Mouse (Mus musculus) heart, postnatal 0 days (tissue): ENCODE data around the gene Cd59b. TPM values are rescaled to one million over a fixed set of nuclear protein-coding genes. Genes with fewer than 3 reads are reported as not detected.

ENCODE experiments used
- ATAC-seq: fragments of 200-750 bp; cut with Nextera tagmentation; 2 replicates; pipeline ENCODE4 v1.8.0; 2017; ENCODE audit warnings: low read depth, moderate number of reproducible peaks, moderate library complexity; ENCODE audit not compliant: insufficient read depth
- DNase-seq: peaks from one replicate; pipeline ENCODE4 v3.0.0-alpha.2; 2016; ENCODE audit warnings: low spot score
- H3K27ac ChIP-seq: fragments of 300-500 bp; sonication (generic); 2 replicates; pipeline ENCODE4 v1.5.1; 2014; ENCODE audit warnings: low read depth, mild to moderate bottlenecking
- H3K27me3 ChIP-seq: fragments of 300-500 bp; sonication (generic); 2 replicates; pipeline ENCODE4 v1.6.1; 2014; ENCODE audit warnings: low read length, mixed read lengths; ENCODE audit not compliant: control insufficient read depth, insufficient read depth
- H3K36me3 ChIP-seq: fragments of 300-500 bp; sonication (generic); replicated peaks from 2 replicates; pipeline ENCODE4 v1.6.1; 2014; ENCODE audit warnings: low read length, mixed read lengths; ENCODE audit not compliant: control insufficient read depth, insufficient read depth
- H3K4me1 ChIP-seq: fragments of 300-500 bp; sonication (generic); 2 replicates; pipeline ENCODE4 v1.6.1; 2014; ENCODE audit warnings: antibody characterized with exemption; ENCODE audit not compliant: control insufficient read depth, insufficient read depth
- H3K4me2 ChIP-seq: fragments of 300-500 bp; sonication (generic); 2 replicates; pipeline ENCODE4 v1.6.1; 2014; ENCODE audit warnings: low read depth, mild to moderate bottlenecking, low read length, moderate library complexity
- H3K4me3 ChIP-seq: fragments of 300-500 bp; sonication (generic); 2 replicates; pipeline ENCODE4 v1.5.1; 2014; ENCODE audit warnings: low read depth, low read length
- H3K9ac ChIP-seq: fragments of 300-500 bp; sonication (generic); replicated peaks from 2 replicates; pipeline ENCODE4 v1.6.1; 2014; ENCODE audit warnings: low read depth, low read length, mixed read lengths
- H3K9me3 ChIP-seq: fragments of 300-500 bp; sonication (generic); replicated peaks from 2 replicates; pipeline ENCODE4 v1.6.1; 2016; ENCODE audit warnings: low read length; ENCODE audit not compliant: control insufficient read depth
- CTCF ChIP-seq: IDR thresholded peaks from 2 replicates; pipeline ENCODE4 v1.5.1; 2016; ENCODE audit warnings: antibody characterized with exemption, control low read depth, low read depth
- EP300 ChIP-seq: IDR thresholded peaks from 2 replicates; pipeline ENCODE4 v1.6.1; 2016; ENCODE audit warnings: antibody characterized with exemption, low read depth
- WGBS: fragments of 180-500 bp; shearing (Covaris S2); extraction: QIAGEN DNeasy Blood & Tissue Kit; methylation state at CpG from one replicate; pipeline ENCODE4 v1.1.7; 2014; 5-methylcytosine and 5-hydroxymethylcytosine counted together
- polyA plus RNA-seq: library from polyadenylated mRNA; unstranded; fragments of >200 nt; fragmentation: Nextera tagmentation; extraction: Ambion mirVana; gene quantifications from 2 replicates; pipeline ENCODE4 v1.2.1, GENCODE M21; 2015
- total RNA-seq: library from RNA; depleted of rRNA; stranded (reverse); fragments of >200 nt; gene quantifications from 2 replicates; pipeline ENCODE4 v1.2.3, GENCODE M21; 2014; ENCODE audit warnings: low replicate concordance; rRNA removed

The Cd59b gene
- 1.1 and 4.2 TPM in 2 replicates for total RNA-seq
- polyA plus RNA-seq = 1.6 and 2.8 TPM in 2 replicates

GRCm38 (mm10) chr2:104069704-104070185 is at the start of gene Cd59b:
Gene Cd59b, plus strand, starts transcription at chr2:104069849.
- H3K27ac ChIP-seq = no peak within 1 kb of the TSS
- H3K27me3 ChIP-seq = no peaks in the 10 kb centered on the region
- DNase-seq = peak; percentile 23
- no peak for TF ChIP-seq CTCF
- TF ChIP-seq EP300 = no peak
- no peaks in the 10 kb centered on the region for H3K9me3 ChIP-seq
- peak; percentile 80 for ATAC-seq
- H3K4me1 ChIP-seq = peaks cover 7% of the 10 kb centered on the region; the same call in 1 of the 2 replicates
- H3K36me3 ChIP-seq = no peaks in the 10 kb centered on the region
- H3K4me2 ChIP-seq = peak within 1 kb of the TSS; percentile 57
- H3K4me3 ChIP-seq = peak within 1 kb of the TSS; percentile 44
- H3K9ac ChIP-seq = peak within 1 kb of the TSS; percentile 25; the same call in 1 of the 2 replicates
- WGBS = 16% methylated on average over 13 of the region's 13 CpGs

GRCm38 (mm10) chr2:104023096-104023495 is 46.6 kb upstream of the Cd59b start:
- no peak overlapping the region for H3K9ac ChIP-seq
- no peaks in the 10 kb centered on the region for H3K27me3 ChIP-seq
- H3K36me3 ChIP-seq = no peaks in the 10 kb centered on the region
- TF ChIP-seq CTCF = no peak
- TF ChIP-seq EP300 = no peak
- H3K9me3 ChIP-seq = no peaks in the 10 kb centered on the region
- no peak overlapping the region for H3K4me2 ChIP-seq
- no peaks in the 10 kb centered on the region for H3K4me1 ChIP-seq
- no peak overlapping the region for H3K4me3 ChIP-seq
- 78% methylated on average over 7 of the region's 7 CpGs for WGBS
- no peak for DNase-seq
- no peak overlapping the region for H3K27ac ChIP-seq
- no peak for ATAC-seq

GRCm38 (mm10) chr2:104024656-104025055 is 45.0 kb upstream of the Cd59b start:
- 91% methylated on average over 4 of the region's 4 CpGs for WGBS
- no peak overlapping the region for H3K27ac ChIP-seq
- TF ChIP-seq CTCF (no peak), EP300 (no peak)

GRCm38 (mm10) chr2:104027458-104028138 is 42.1 kb upstream of the Cd59b start, which contains the start of gene Fbxo3:
Gene Fbxo3, plus strand, starts transcription at chr2:104027721.
- H3K4me2 ChIP-seq = peak within 1 kb of the TSS; percentile 92
- H3K9me3 ChIP-seq = no peaks in the 10 kb centered on the region
- peak within 1 kb of the TSS; percentile 99 for H3K9ac ChIP-seq
- no peaks in the 10 kb centered on the region; the same call in 1 of the 2 replicates for H3K36me3 ChIP-seq
- TF ChIP-seq CTCF (peak; percentile 17; the same call in 1 of the 2 replicates), EP300 (no peak)
- H3K27me3 ChIP-seq = no peaks in the 10 kb centered on the region
- DNase-seq (peak; percentile 77), ATAC-seq (peak; percentile 97)
- peak within 1 kb of the TSS; percentile 100 for H3K4me3 ChIP-seq
- H3K4me1 ChIP-seq = peaks cover 15% of the 10 kb centered on the region
- H3K27ac ChIP-seq = peak within 1 kb of the TSS; percentile 73
- under 1% methylated on average over 41 of the region's 44 CpGs for WGBS

More at GRCm38 (mm10) chr2:104024656-104025055, 45.0 kb upstream of the Cd59b start:
- ATAC-seq (no peak), DNase-seq (no peak)
- Histone ChIP-seq H3K4me2 (no peak overlapping the region), H3K27me3 (no peaks in the 10 kb centered on the region), H3K4me1 (peaks cover 13% of the 10 kb centered on the region), H3K9me3 (no peaks in the 10 kb centered on the region), H3K36me3 (no peaks in the 10 kb centered on the region), H3K4me3 (no peak overlapping the region), H3K9ac (no peak overlapping the region)

- Histone ChIP-seq H3K4me1 (peaks cover 15% of the 10 kb centered on the region), H3K27ac (peak within 1 kb of the TSS; percentile 73), H3K4me3 (peak within 1 kb of the TSS; percentile 100), H3K4me2 (peak within 1 kb of the TSS; percentile 92), H3K9me3 (no peaks in the 10 kb centered on the region), H3K27me3 (no peaks in the 10 kb centered on the region), H3K36me3 (peaks cover under 1% of the 10 kb centered on the region), H3K9ac (peak within 1 kb of the TSS; percentile 99)
- DNase-seq = peak; percentile 15
- under 1% methylated on average over 31 of the region's 32 CpGs for WGBS
- ATAC-seq = peak; percentile 44
- TF ChIP-seq CTCF (no peak), EP300 (no peak)
Measured at GRCm38 (mm10) chr2:104028139-104028723, 41.4 kb upstream of the Cd59b start, which contains the start of gene 4931422A03Rik. Gene 4931422A03Rik, minus strand, starts transcription at chr2:104028361.
